Mouse (Mus musculus) cerebellum, adult 8-10 months (tissue): ENCODE results near the gene Hnrnpr.

Experiments
- DNase-seq: peaks from one replicate; pipeline ENCODE4 v3.0.0; 2022

The Hnrnpr gene

DNA sequence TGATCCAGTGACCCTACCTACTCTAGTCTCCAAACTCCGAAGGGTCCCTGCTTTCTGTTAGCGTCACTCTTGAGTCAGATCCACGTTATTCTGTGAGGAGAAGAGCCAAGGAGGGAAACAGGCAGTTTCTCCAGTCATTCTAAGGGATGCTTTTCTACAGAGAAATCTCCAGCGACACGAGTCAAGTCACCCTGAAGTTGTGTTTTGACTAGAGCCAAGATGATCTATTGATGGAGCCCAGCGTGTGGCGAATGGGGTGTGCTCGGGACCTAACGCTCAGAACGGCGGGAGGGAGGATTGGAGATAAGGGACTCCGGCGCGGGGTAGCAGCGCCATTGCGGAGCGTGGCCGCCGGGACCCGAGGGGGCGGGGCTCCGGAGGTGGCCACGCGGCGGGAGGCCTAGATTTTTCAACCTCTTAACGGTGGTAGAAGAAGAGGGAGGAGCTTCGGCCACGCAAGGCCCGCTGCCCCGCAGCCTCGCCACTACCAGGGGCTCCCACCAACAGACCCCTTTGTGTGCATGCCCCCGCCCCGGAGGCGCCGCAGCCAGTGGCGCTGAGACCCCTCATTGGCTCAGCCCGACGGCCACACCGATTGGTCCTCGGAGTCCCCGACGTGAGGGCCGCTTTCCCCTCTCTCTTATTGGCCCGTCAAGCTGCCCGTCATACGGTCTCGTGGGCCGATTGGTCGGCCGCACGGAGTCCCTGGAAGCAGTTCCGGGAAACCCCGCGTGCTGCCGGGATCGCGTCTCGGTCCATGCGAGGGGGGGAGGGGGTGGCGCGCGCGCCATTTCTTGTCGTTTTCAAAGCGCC lies at the start of gene Hnrnpr:
Gene Hnrnpr (plus strand): TSS at position 714 of the 813 bp plus-strand sequence.
- DNase-seq: peak; percentile 99

- no peak for DNase-seq
Observed at GRCm38 (mm10) chr4:136261912-136262311, 48.8 kb upstream of the Hnrnpr start.

GRCm38 (mm10) chr4:136263555-136263954 lies 47.2 kb upstream of the Hnrnpr start:
- DNase-seq: no peak

GRCm38 (mm10) chr4:136266716-136267343 lies 43.9 kb upstream of the Hnrnpr start:
- no peak for DNase-seq

- no peak for DNase-seq
Observed at GRCm38 (mm10) chr4:136268912-136269311, 41.8 kb upstream of the Hnrnpr start.

GRCm38 (mm10) chr4:136270648-136271047 lies 40.1 kb upstream of the Hnrnpr start:
- no peak for DNase-seq

DNA sequence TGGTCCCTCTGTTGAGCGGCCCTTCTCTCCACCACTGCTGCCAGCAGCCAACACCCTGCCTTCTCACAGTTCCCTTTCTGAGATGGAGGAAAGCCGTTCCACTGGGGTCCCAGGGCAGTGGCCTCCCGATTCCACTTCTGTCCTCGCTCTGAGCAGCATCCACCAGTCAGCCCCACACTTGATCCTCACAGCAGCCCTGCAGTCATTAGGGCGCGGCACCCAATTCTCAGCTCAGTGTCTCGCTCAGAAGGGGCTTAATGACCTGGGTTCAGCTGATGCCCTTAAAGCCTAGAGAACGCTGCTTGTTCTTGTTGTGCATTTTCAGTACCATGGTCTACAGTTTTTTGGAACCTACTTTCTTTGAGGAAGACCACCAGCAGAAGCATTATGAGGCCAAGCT lies 29.6 kb upstream of the Hnrnpr start:
- DNase-seq: no peak

GRCm38 (mm10) chr4:136281611-136282010 lies 29.1 kb upstream of the Hnrnpr start:
- no peak for DNase-seq

DNA sequence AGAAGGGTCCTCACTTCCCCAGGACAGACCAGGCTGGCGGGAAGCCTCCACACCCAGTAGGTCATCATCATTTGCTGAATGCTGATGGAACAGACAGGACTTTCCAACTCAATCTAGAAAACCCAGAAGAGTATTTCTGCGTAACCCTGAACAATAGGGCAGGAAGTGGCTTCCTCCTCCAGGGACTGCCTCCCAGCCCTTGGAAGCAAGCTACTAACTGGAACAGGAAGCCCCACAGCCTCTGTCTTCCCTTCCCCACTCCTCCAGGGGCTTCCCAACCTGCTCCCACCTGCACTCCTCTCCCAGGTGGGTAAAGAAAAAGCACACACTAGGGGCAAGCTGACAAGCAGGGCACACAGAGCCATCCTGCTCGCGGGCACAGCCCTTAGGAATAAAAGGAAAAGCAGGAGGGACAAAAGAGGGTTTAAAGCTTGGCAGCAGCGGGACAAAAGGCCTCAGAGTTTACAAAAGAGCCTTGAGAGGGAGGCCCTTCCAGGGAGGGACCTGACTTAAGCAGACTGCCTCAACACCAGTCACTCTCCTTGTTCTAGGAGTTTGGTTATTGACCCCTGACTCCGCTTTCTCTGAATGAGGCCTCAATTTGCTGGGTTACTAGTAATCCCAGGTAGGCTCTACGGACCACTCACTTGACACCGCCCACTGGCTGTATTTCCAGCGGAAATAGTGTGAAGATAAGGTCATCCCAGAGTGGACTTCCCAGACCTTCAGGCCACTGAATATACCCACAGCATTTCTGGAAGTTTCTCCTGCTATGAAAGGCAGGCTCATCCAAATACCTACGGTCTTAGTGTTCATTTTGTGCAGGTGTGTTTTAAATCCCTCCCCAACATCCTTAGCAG lies 27.9 kb upstream of the Hnrnpr start:
- no peak for DNase-seq

- DNase-seq: no peak
Observed at GRCm38 (mm10) chr4:136283783-136284182, 27.0 kb upstream of the Hnrnpr start.

DNA sequence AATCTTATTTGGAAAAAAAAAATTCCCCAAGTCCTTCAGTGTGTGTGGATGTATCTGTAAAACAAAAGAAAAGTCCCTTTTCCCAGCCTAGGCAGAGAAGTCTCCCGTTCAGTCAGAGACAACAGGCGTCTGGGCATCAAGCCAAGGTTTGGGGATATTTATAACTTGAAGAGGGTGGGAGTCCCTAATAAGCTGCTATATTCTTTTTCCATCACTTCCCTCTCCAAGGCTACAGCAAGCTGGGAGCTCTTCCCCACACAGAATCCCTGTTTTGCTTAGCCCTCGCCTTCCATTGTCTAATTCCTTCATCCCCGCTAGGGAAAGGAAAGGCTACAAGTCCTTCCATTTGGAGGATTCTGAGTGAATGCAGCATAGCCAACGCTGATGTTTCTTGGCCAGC lies 26.3 kb upstream of the Hnrnpr start, which contains the start of gene Zfp46:
Gene Zfp46 (plus strand): TSS at position 229 of the 400 bp plus-strand sequence.
- DNase-seq: peak; percentile 67

DNA sequence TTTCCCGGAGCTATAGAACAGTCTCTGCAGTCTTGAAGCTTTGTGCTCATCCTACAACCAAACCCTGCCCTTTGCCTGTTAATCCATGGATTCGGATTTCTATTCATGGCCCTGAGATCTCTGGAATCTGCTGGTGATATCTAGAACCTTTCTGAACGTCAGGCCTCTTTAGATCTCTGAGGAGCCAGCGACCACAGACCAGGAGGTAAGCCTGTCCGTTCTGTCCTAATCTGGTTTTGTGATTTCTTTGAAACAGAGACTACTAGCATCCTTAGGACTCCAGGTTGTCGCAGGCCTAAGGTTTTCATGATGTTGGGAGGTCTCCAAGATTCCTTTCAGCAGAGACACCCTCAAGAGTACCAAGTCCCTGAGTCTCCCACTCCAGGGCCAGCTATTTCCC lies 25.9 kb upstream of the Hnrnpr start:
- peak; percentile 42 for DNase-seq

- peak; percentile 92 for DNase-seq
Observed at GRCm38 (mm10) chr4:136285348-136285810, 25.4 kb upstream of the Hnrnpr start.

- DNase-seq: peak; percentile 94
Observed at GRCm38 (mm10) chr4:136285811-136286371, 24.9 kb upstream of the Hnrnpr start.

GRCm38 (mm10) chr4:136289918-136290780 lies 20.6 kb upstream of the Hnrnpr start:
- no peak for DNase-seq

GRCm38 (mm10) chr4:136290781-136291595 lies 19.8 kb upstream of the Hnrnpr start:
- DNase-seq: no peak

GRCm38 (mm10) chr4:136291692-136292091 lies 19.1 kb upstream of the Hnrnpr start:
- DNase-seq: no peak

GRCm38 (mm10) chr4:136295941-136296340 lies 14.8 kb upstream of the Hnrnpr start:
- no peak for DNase-seq

DNA sequence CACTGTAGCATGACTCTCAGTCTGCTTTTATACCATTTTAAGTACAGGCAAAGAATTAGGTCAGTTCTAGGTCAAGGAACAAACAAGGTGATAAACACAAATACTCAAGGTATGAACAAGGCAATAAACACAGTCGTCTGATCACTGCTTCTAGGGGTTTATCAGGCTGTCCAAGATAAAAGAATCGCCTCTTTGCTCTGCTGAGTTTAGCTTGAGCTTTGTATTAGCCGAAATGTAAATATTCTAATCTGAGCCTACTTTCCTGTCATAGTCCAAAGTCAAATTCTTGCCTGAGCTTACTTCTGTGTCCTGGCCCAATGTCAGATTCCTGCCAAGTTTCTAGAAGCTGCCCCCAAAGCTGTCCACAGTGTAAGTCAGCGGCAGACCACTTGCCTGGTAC lies 8.3 kb upstream of the Hnrnpr start:
- no peak for DNase-seq

- DNase-seq: no peak
Observed at GRCm38 (mm10) chr4:136304181-136304580, 6.6 kb upstream of the Hnrnpr start.

DNA sequence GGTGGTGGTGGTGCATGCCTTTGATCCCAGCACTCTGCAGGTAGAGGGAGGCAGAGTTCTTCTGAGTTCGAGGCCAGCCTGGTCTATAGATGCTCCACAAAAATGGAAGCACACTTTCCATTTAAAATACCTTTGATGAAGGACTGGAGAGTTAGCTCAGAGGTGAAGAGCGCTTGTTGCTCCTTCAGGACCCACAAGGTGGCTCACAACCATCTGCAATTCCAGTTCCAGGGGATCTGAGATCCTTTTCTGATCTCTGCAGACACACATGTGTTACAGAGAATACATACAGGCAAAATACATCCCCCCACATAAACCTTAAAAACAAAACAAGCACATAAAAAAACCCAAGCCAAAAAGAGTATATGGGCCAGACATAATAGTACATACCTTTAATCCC lies 2.4 kb upstream of the Hnrnpr start:
- DNase-seq: no peak
